Mouse (Mus musculus): ENCODE results near the gene Rrh.
"Not testable (repeated sequence)": the region's sequence is repeated elsewhere in the genome, so short reads cannot be mapped to it uniquely, and the experiment has no call there.

GRCm38 (mm10) chr3:129757599-129757998, 64.8 kb downstream of the Rrh start:
- not testable (repeated sequence) for TF ChIP-seq FLI1 (IDR thresholded peaks at IDR 0.05; ENCODE audit: low read length); GATA1 (IDR thresholded peaks at IDR 0.05; ENCODE audit: borderline replicate concordance, low read length)

Data from megakaryocyte, embryonic 14.5 days (primary cell).